Mouse (Mus musculus) forebrain, embryonic 12.5 days (tissue): Measurements from ENCODE around the gene Scn11a. TPM values are rescaled to one million over a fixed set of nuclear protein-coding genes. Genes with fewer than 3 reads are reported as not detected.

Experiments used
- ATAC-seq: fragments of 200-750 bp; cut with Nextera tagmentation; 2 replicates; pipeline ENCODE4 v1.8.0; 2017; ENCODE audit warnings: moderate TSS enrichment; ENCODE audit not compliant: low FRiP score
- H3K27ac ChIP-seq: fragments of 300-500 bp; sonication (generic); 2 replicates; pipeline ENCODE4 v1.5.1; 2016; ENCODE audit warnings: mild to moderate bottlenecking
- H3K27me3 ChIP-seq: fragments of 300-500 bp; sonication (generic); 2 replicates; pipeline ENCODE4 v1.6.1; 2016; ENCODE audit warnings: mild to moderate bottlenecking
- H3K36me3 ChIP-seq: fragments of 300-500 bp; sonication (generic); replicated peaks from 2 replicates; pipeline ENCODE4 v1.6.1; 2016; ENCODE audit warnings: mild to moderate bottlenecking
- H3K4me1 ChIP-seq: fragments of 300-500 bp; sonication (generic); 2 replicates; pipeline ENCODE4 v1.6.1; 2016
- H3K4me2 ChIP-seq: fragments of 300-500 bp; sonication (generic); 2 replicates; pipeline ENCODE4 v1.6.1; 2016; ENCODE audit warnings: mild to moderate bottlenecking, moderate library complexity
- H3K4me3 ChIP-seq: fragments of 300-500 bp; sonication (generic); replicated peaks from 2 replicates; pipeline ENCODE4 v1.5.1; 2016; ENCODE audit warnings: mild to moderate bottlenecking
- H3K9ac ChIP-seq: fragments of 300-500 bp; sonication (generic); 2 replicates; pipeline ENCODE4 v1.6.1; 2016; ENCODE audit warnings: mild to moderate bottlenecking
- H3K9me3 ChIP-seq: fragments of 300-500 bp; sonication (generic); 2 replicates; pipeline ENCODE4 v1.6.1; 2016
- WGBS: fragments of 180-500 bp; shearing (Covaris S2); methylation state at CpG from one replicate; pipeline ENCODE4 v1.1.7; 2016; 5-methylcytosine and 5-hydroxymethylcytosine counted together
- polyA plus RNA-seq: library from polyadenylated mRNA; unstranded; fragments of >200 nt; fragmentation: Nextera tagmentation; extraction: Ambion mirVana; gene quantifications from 2 replicates; pipeline ENCODE4 v1.2.1, GENCODE M21; 2016

The Scn11a gene
- 0.87 and 0.88 TPM in 2 replicates for polyA plus RNA-seq

- Histone ChIP-seq H3K27me3 (no peaks in the 10 kb centered on the region), H3K4me3 (no peak within 1 kb of the TSS), H3K4me1 (no peaks in the 10 kb centered on the region), H3K9ac (no peak within 1 kb of the TSS), H3K9me3 (no peaks in the 10 kb centered on the region), H3K27ac (no peak within 1 kb of the TSS), H3K4me2 (no peak within 1 kb of the TSS), H3K36me3 (no peaks in the 10 kb centered on the region)
- WGBS = 55% methylated on average over 4 of the region's 4 CpGs
- ATAC-seq = no peak
Observed at GRCm38 (mm10) chr9:119825297-119825696, at the start of gene Scn11a. Gene Scn11a, minus strand, starts transcription at chr9:119825456.

GRCm38 (mm10) chr9:119854170-119854569, 28.9 kb upstream of the Scn11a start:
- H3K4me3 ChIP-seq = no peak overlapping the region
- no peaks in the 10 kb centered on the region for H3K36me3 ChIP-seq
- no peak overlapping the region for H3K27ac ChIP-seq
- H3K4me1 ChIP-seq = peaks cover 6% of the 10 kb centered on the region
- no peak overlapping the region for H3K9ac ChIP-seq
- no peak for ATAC-seq
- 64% methylated on average over 8 of the region's 8 CpGs for WGBS
- no peak overlapping the region for H3K4me2 ChIP-seq
- H3K27me3 ChIP-seq = no peaks in the 10 kb centered on the region
- H3K9me3 ChIP-seq = peaks cover 7% of the 10 kb centered on the region

GRCm38 (mm10) chr9:119853071-119853846, 28.0 kb upstream of the Scn11a start:
- no peak overlapping the region for H3K4me3 ChIP-seq
- peaks cover 13% of the 10 kb centered on the region for H3K4me1 ChIP-seq
- 0 out of 2 replicates have a peak, but pooled peaks have one; percentile 39 for ATAC-seq
- peaks cover 7% of the 10 kb centered on the region for H3K9me3 ChIP-seq
- no peak overlapping the region for H3K4me2 ChIP-seq
- peak overlapping the region; percentile 53; the same call in 1 of the 2 replicates for H3K27ac ChIP-seq
- H3K9ac ChIP-seq = no peak overlapping the region
- no peaks in the 10 kb centered on the region for H3K36me3 ChIP-seq
- WGBS = 86% methylated on average over 2 of the region's 2 CpGs
- 0 out of 2 replicates have a peak, but pooled peaks cover 6% of the 10 kb centered on the region for H3K27me3 ChIP-seq

- Histone ChIP-seq H3K27me3 (0 out of 2 replicates have a peak, but pooled peaks cover 13% of the 10 kb centered on the region), H3K4me2 (no peak overlapping the region), H3K27ac (peak overlapping the region; percentile 53; the same call in 1 of the 2 replicates), H3K36me3 (no peaks in the 10 kb centered on the region), H3K4me1 (peaks cover 13% of the 10 kb centered on the region), H3K4me3 (no peak overlapping the region), H3K9me3 (peaks cover 6% of the 10 kb centered on the region), H3K9ac (no peak overlapping the region)
- WGBS = 67% methylated on average over 10 of the region's 10 CpGs
- ATAC-seq = peak; percentile 59; the same call in 1 of the 2 replicates
Observed at GRCm38 (mm10) chr9:119852347-119853030, 27.2 kb upstream of the Scn11a start.

GRCm38 (mm10) chr9:119849214-119849613, 24.0 kb upstream of the Scn11a start:
- H3K27me3 ChIP-seq = peaks cover 24% of the 10 kb centered on the region; the same call in 1 of the 2 replicates
- 20% methylated on average over 8 of the region's 8 CpGs for WGBS
- H3K36me3 ChIP-seq = no peaks in the 10 kb centered on the region
- H3K27ac ChIP-seq = peak overlapping the region; percentile 70
- ATAC-seq = 0 out of 2 replicates have a peak, but pooled peaks have one; percentile 25
- no peak overlapping the region for H3K4me2 ChIP-seq
- no peaks in the 10 kb centered on the region for H3K9me3 ChIP-seq
- H3K4me3 ChIP-seq = no peak overlapping the region
- no peak overlapping the region for H3K9ac ChIP-seq
- H3K4me1 ChIP-seq = peaks cover 36% of the 10 kb centered on the region

- H3K27ac ChIP-seq = peak overlapping the region; percentile 70
Observed at GRCm38 (mm10) chr9:119848671-119849070, 23.4 kb upstream of the Scn11a start.

GRCm38 (mm10) chr9:119847187-119847586, 21.9 kb upstream of the Scn11a start:
- H3K9me3 ChIP-seq = no peaks in the 10 kb centered on the region
- no peak for ATAC-seq
- H3K4me1 ChIP-seq = peaks cover 48% of the 10 kb centered on the region
- H3K9ac ChIP-seq = no peak overlapping the region
- no peak overlapping the region for H3K4me3 ChIP-seq
- no peak overlapping the region for H3K27ac ChIP-seq
- H3K27me3 ChIP-seq = peaks cover 24% of the 10 kb centered on the region; the same call in 1 of the 2 replicates
- H3K36me3 ChIP-seq = no peaks in the 10 kb centered on the region
- WGBS = 71% methylated on average over 6 of the region's 6 CpGs
- no peak overlapping the region for H3K4me2 ChIP-seq

More at GRCm38 (mm10) chr9:119848671-119849070, 23.4 kb upstream of the Scn11a start:
- H3K9ac ChIP-seq = no peak overlapping the region
- H3K9me3 ChIP-seq = no peaks in the 10 kb centered on the region
- peaks cover 36% of the 10 kb centered on the region for H3K4me1 ChIP-seq
- ATAC-seq = no peak
- H3K4me3 ChIP-seq = no peak overlapping the region
- peaks cover 24% of the 10 kb centered on the region; the same call in 1 of the 2 replicates for H3K27me3 ChIP-seq
- WGBS = 37% methylated on average over 7 of the region's 7 CpGs
- H3K36me3 ChIP-seq = no peaks in the 10 kb centered on the region
- no peak overlapping the region for H3K4me2 ChIP-seq

- 20% methylated on average over 5 of the region's 5 CpGs for WGBS
- Histone ChIP-seq H3K4me3 (no peak overlapping the region), H3K36me3 (no peaks in the 10 kb centered on the region), H3K9me3 (no peaks in the 10 kb centered on the region), H3K27me3 (peaks cover 24% of the 10 kb centered on the region; the same call in 1 of the 2 replicates), H3K4me2 (no peak overlapping the region), H3K27ac (no peak overlapping the region; the same call in 1 of the 2 replicates), H3K4me1 (peaks cover 60% of the 10 kb centered on the region), H3K9ac (no peak overlapping the region)
- ATAC-seq = no peak
Observed at GRCm38 (mm10) chr9:119844724-119845123, 19.5 kb upstream of the Scn11a start.

GRCm38 (mm10) chr9:119843549-119843948, 18.3 kb upstream of the Scn11a start:
- H3K4me1 ChIP-seq = peaks cover 59% of the 10 kb centered on the region
- H3K9me3 ChIP-seq = no peaks in the 10 kb centered on the region
- H3K9ac ChIP-seq = no peak overlapping the region
- H3K36me3 ChIP-seq = no peaks in the 10 kb centered on the region
- no peak overlapping the region for H3K4me3 ChIP-seq
- no peak overlapping the region for H3K27ac ChIP-seq
- ATAC-seq = no peak
- no peak overlapping the region for H3K4me2 ChIP-seq
- H3K27me3 ChIP-seq = peaks cover 20% of the 10 kb centered on the region; the same call in 1 of the 2 replicates
- WGBS = 89% methylated on average over 4 of the region's 4 CpGs

- 16% methylated on average over 4 of the region's 4 CpGs for WGBS
- H3K4me1 ChIP-seq = peaks cover 57% of the 10 kb centered on the region
- H3K27me3 ChIP-seq = peaks cover 12% of the 10 kb centered on the region; the same call in 1 of the 2 replicates
- no peak overlapping the region for H3K27ac ChIP-seq
- H3K4me2 ChIP-seq = no peak overlapping the region
- no peak overlapping the region for H3K9ac ChIP-seq
- no peak for ATAC-seq
- H3K36me3 ChIP-seq = no peaks in the 10 kb centered on the region
- H3K9me3 ChIP-seq = no peaks in the 10 kb centered on the region
- H3K4me3 ChIP-seq = no peak overlapping the region
Observed at GRCm38 (mm10) chr9:119842541-119843169, 17.4 kb upstream of the Scn11a start.

- 29% methylated on average over 6 of the region's 6 CpGs for whole genome bisulfite sequencing
- Histone ChIP-seq H3K27ac (no peak overlapping the region), H3K27me3 (peaks cover 9% of the 10 kb centered on the region; the same call in 1 of the 2 replicates), H3K4me3 (no peak overlapping the region), H3K4me2 (no peak overlapping the region), H3K9me3 (no peaks in the 10 kb centered on the region), H3K4me1 (peaks cover 54% of the 10 kb centered on the region), H3K36me3 (no peaks in the 10 kb centered on the region), H3K9ac (no peak overlapping the region)
- ATAC-seq = no peak
Observed at GRCm38 (mm10) chr9:119842091-119842490, 16.8 kb upstream of the Scn11a start.

- ATAC-seq = no peak
- 80% methylated on average over 6 of the region's 6 CpGs for WGBS
- H3K4me2 ChIP-seq = no peak overlapping the region
- no peak overlapping the region for H3K9ac ChIP-seq
- H3K36me3 ChIP-seq = no peaks in the 10 kb centered on the region
- peaks cover 46% of the 10 kb centered on the region for H3K4me1 ChIP-seq
- peaks cover 4% of the 10 kb centered on the region; the same call in 1 of the 2 replicates for H3K27me3 ChIP-seq
- no peak overlapping the region for H3K4me3 ChIP-seq
- no peaks in the 10 kb centered on the region for H3K9me3 ChIP-seq
- no peak overlapping the region for H3K27ac ChIP-seq
Observed at GRCm38 (mm10) chr9:119841159-119841558, 15.9 kb upstream of the Scn11a start.
